Mouse (Mus musculus) Patski (cell line): ENCODE measurements around the gene Vpreb3. TPM values are rescaled to one million over a fixed set of nuclear protein-coding genes. Genes with fewer than 3 reads are reported as not detected.

Source experiments
- ATAC-seq: fragments of 100-300 bp; one replicate; pipeline ENCODE4 v1.8.0; 2021
- CTCF ChIA-PET: fragments of 350-600 bp; sonication (Branson Sonifier 250); formaldehyde crosslinking; loops from one replicate; lab custom pipeline; 2022; ENCODE audit warnings: inconsistent platforms; lab: Charles Lee
- POLR2A ChIA-PET: fragments of 350-600 bp; sonication (Branson Sonifier 250); formaldehyde crosslinking; loops from one replicate; lab custom pipeline; 2022; ENCODE audit warnings: antibody characterized with exemption, inconsistent platforms; lab: Charles Lee
- DNase-seq: peaks from one replicate; pipeline ENCODE4 v3.0.0-alpha.2; 2011; ENCODE audit warnings: low read depth, low spot score
- H3K27me3 ChIP-seq: fragments of 371-371 bp; one replicate; pipeline ENCODE4 v1.5.1; 2021
- CTCF ChIP-seq: fragments of 100-300 bp; IDR thresholded peaks from one replicate; pipeline ENCODE4 v1.5.1; 2021
- in situ Hi-C: fragments of 300-500 bp; cut with MboI; formaldehyde crosslinking; loops from 3 replicates; pipeline ENCODE4 v1.11.1; 2018; ENCODE audit warnings: low pct_unique_long_range_greater_than_20kb, mixed read lengths
- polyA plus RNA-seq: library from polyadenylated mRNA; unstranded; gene quantifications from one replicate; pipeline ENCODE4 v1.2.3, GENCODE M21; 2021

The Vpreb3 gene
- polyA plus RNA-seq = not detected

- ChIA-PET CTCF (interaction anchor here (0.7 to 1.3 kb wide), 2 partner anchors 9 to 16 kb away, joined by 3 read pairs; no protein-coding TSS in a partner anchor), POLR2A (no interaction called here)
- H3K27me3 ChIP-seq = no peaks in the 10 kb centered on the region
- no peak for ATAC-seq
- in situ Hi-C loops = no loop called here
- DNase-seq = no peak
- TF ChIP-seq CTCF = no peak
These were observed at the start of gene Vpreb3 for GRCm38 (mm10) chr10:75942736-75943477. Gene Vpreb3 (plus strand): TSS chr10:75943057.

DNA sequence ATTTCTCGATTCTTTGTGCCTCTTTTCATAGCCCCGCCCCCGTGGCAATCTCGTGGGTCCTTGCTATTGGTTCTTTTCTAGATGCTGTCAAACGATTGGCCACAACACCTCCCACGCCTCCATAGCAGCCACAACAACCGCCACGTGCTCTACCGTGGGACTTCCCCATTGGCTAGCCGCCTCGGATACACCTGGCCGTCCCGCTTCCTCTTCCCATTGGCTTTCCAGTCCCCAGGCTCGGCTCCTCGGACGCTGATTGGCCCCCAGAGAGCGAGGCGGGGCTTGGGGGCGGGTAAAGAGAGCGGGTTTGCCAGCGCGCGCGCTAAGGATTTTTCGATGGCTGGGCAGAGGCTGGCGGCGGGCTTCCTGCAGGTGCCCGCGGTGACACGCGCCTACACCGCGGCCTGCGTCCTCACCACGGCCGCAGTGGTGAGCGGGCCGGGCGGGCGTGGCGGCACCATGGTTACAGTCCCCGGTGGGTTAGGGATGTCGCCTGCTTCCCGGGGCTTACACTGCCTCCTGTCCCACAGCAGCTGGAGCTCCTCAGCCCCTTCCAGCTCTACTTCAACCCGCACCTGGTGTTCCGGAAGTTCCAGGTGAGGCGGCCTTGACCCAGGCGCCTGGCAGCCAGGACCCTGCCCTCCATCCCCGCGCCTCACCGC lies 49.6 kb upstream of the Vpreb3 start, which contains the start of gene Derl3:
TSS of gene Derl3 (plus strand) at position 325 of the 662 bp plus-strand sequence.
- POLR2A ChIA-PET = no interaction called here
- no peak for TF ChIP-seq CTCF

GRCm38 (mm10) chr10:75894601-75895000 lies 48.3 kb upstream of the Vpreb3 start:
- DNase-seq (no peak), ATAC-seq (no peak)
- CTCF ChIA-PET = interaction anchor here (1.1 to 1.8 kb wide), 2 partner anchors 13 to 36 kb away, joined by 3 to 4 read pairs; no protein-coding TSS in a partner anchor
- H3K27me3 ChIP-seq = no peaks in the 10 kb centered on the region
- no peak for TF ChIP-seq CTCF
- POLR2A ChIA-PET = interaction anchor here (0.9 kb wide), 2 partner anchors 9 to 37 kb away, joined by 3 read pairs; no protein-coding TSS in a partner anchor
- in situ Hi-C loops = no loop called here

More for the DNA sequence above, 49.6 kb upstream of the Vpreb3 start, which contains the start of gene Derl3:
- no peak for DNase-seq
- CTCF ChIA-PET = interaction anchor here (1.1 kb wide), 1 partner anchor 34 kb away, joined by 3 read pairs; no protein-coding TSS in a partner anchor
- H3K27me3 ChIP-seq = no peaks in the 10 kb centered on the region
- in situ Hi-C loops = no loop called here
- peak; percentile 74 for ATAC-seq

GRCm38 (mm10) chr10:75895730-75896129 lies 47.1 kb upstream of the Vpreb3 start:
- in situ Hi-C loops = no loop called here
- ATAC-seq = no peak
- CTCF ChIA-PET = interaction anchor here (1.6 to 1.8 kb wide), 2 partner anchors 14 to 17 kb away, joined by 4 read pairs; no protein-coding TSS in a partner anchor
- no peaks in the 10 kb centered on the region for H3K27me3 ChIP-seq
- POLR2A ChIA-PET = interaction anchor here (0.9 kb wide), 1 partner anchor 36 kb away, joined by 3 read pairs; no protein-coding TSS in a partner anchor
- no peak for TF ChIP-seq CTCF
- DNase-seq = no peak

DNA sequence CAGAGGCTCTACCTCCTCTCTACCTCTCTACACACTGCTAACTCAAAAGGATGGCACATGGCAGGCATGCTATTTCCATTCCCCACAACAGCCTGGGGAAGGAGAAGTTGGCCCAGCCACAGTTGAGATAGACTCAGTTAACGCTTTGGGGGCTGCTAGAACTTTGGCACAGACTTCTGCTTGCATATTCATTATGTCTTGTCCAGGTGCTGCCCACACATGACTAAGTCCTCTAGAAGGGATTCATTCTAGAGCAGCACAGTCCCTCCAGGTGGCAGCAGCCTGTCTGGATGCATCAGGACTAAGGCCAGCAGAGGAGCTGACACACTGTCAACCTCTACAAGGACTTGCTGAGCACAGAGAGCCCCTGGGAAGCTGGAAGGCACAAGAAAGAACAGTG lies 46.6 kb upstream of the Vpreb3 start:
- CTCF ChIA-PET = interaction anchor here (1.6 to 1.8 kb wide), 3 partner anchors 14 to 26 kb away, joined by 4 read pairs; no protein-coding TSS in a partner anchor
- DNase-seq (no peak), ATAC-seq (no peak)
- POLR2A ChIA-PET = no interaction called here
- no peak for TF ChIP-seq CTCF
- in situ Hi-C loops = no loop called here
- H3K27me3 ChIP-seq = no peaks in the 10 kb centered on the region

- POLR2A ChIA-PET = no interaction called here
These were observed 45.5 kb upstream of the Vpreb3 start for GRCm38 (mm10) chr10:75897373-75897772.

DNA sequence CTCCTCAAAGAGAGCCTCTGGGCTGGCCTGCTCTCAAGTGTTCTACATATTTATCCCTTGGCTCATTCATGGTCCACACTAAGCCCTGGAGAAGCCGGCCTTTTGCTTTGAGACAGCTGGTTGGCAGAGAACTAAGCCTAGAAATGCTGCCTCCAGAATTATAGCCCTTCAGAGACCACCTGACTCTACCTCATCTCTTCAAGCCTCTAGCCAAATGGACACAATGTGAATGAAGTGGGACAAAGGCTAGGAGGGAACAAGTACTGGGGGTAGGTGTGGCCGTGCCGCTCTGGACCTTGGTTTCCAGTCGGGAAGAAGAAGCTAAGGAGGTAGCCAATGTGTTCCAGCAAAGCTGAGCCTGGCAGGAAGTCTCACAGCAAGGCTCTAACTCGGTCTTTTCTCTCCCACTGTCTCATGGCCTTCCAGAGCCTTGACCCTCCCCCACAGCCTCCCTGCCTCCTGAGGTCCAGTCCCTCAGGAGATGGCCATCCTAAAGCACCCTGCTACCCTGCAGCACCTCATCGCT lies 44.8 kb upstream of the Vpreb3 start:
- no peak for ATAC-seq
- POLR2A ChIA-PET = interaction anchor here (1.4 kb wide), 1 partner anchor 25 kb away, joined by 3 read pairs; no protein-coding TSS in a partner anchor
- in situ Hi-C loops = no loop called here
- H3K27me3 ChIP-seq = no peaks in the 10 kb centered on the region
- TF ChIP-seq CTCF = no peak
- no peak for DNase-seq
- CTCF ChIA-PET = interaction anchor here (1.1 to 2.5 kb wide), 7 partner anchors 13 to 54 kb away, joined by 3 to 9 read pairs (median 4); no protein-coding TSS in a partner anchor

More at GRCm38 (mm10) chr10:75897373-75897772, 45.5 kb upstream of the Vpreb3 start:
- TF ChIP-seq CTCF = no peak
- in situ Hi-C loops = no loop called here
- no peaks in the 10 kb centered on the region for H3K27me3 ChIP-seq
- CTCF ChIA-PET = interaction anchor here (1.2 to 2.5 kb wide), 6 partner anchors 14 to 52 kb away, joined by 4 to 9 read pairs (median 4); no protein-coding TSS in a partner anchor
- ATAC-seq (no peak), DNase-seq (no peak)

GRCm38 (mm10) chr10:75898846-75899245 lies 44.0 kb upstream of the Vpreb3 start:
- peak; percentile 83 for DNase-seq
- no peaks in the 10 kb centered on the region for H3K27me3 ChIP-seq
- no peak for TF ChIP-seq CTCF
- peak; percentile 97 for ATAC-seq
- ChIA-PET POLR2A (interaction anchor here (1.4 kb wide), 1 partner anchor 24 kb away, joined by 3 read pairs; no protein-coding TSS in a partner anchor), CTCF (interaction anchor here (1.1 to 2.5 kb wide), 4 partner anchors 13 to 53 kb away, joined by 3 to 9 read pairs (median 6); no protein-coding TSS in a partner anchor)
- in situ Hi-C loops = no loop called here

GRCm38 (mm10) chr10:75904391-75904790 lies 38.5 kb upstream of the Vpreb3 start:
- no peak for TF ChIP-seq CTCF
- in situ Hi-C loops = no loop called here
- ATAC-seq (no peak), DNase-seq (no peak)
- H3K27me3 ChIP-seq = no peaks in the 10 kb centered on the region
- ChIA-PET CTCF (interaction anchor here (1.5 to 1.6 kb wide), 2 partner anchors 11 to 14 kb away, joined by 4 to 8 read pairs; no protein-coding TSS in a partner anchor), POLR2A (interaction anchor here (1.0 to 1.1 kb wide), 2 partner anchors 10 to 17 kb away, joined by 3 read pairs; partner anchors contain the start of gene Smarcb1)

- no peak for ATAC-seq
- ChIA-PET CTCF (no interaction called here), POLR2A (interaction anchor here (1.0 kb wide), 1 partner anchor 14 kb away, joined by 4 read pairs; the partner anchor contains the start of gene Smarcb1)
- no peak for DNase-seq
- in situ Hi-C loops = no loop called here
- no peak for TF ChIP-seq CTCF
- no peaks in the 10 kb centered on the region for H3K27me3 ChIP-seq
These were observed 36.0 kb upstream of the Vpreb3 start for GRCm38 (mm10) chr10:75906882-75907281.
